Mouse (Mus musculus) adrenal gland, postnatal 14 days (tissue): ENCODE data around the gene Pigp. TPM values are rescaled to one million over a fixed set of nuclear protein-coding genes. Genes with fewer than 3 reads are reported as not detected.

ENCODE experiments used
- DNase-seq: peaks from one replicate; pipeline ENCODE4 v3.0.0; 2021; ENCODE audit warnings: mixed read lengths
- total RNA-seq: library from RNA; stranded (reverse); gene quantifications from 2 replicates; pipeline ENCODE4 v1.2.3, GENCODE M21; 2021

Gene Pigp
- total RNA-seq, 1 experiment from 2014 or later = 60.1 TPM

DNA sequence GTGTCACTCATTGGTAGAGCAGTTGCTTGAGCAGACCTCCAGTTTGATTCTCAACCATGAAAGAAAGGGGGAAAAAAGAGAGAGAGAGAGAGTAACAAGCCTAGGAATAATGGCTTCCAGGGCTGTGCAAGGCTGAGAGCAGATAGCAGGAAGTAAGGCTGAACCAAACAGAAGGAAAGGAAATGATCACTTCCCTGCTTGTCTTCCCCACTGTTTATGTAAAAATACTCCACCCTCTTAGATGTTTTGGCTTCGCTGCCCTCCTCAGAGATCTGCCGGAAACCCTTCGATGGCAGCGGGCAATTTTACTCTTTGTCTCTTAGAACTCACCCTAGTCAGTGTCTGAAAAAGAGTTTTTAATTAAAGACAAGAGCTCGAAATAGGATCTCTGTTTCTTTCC, 48.0 kb downstream of the Pigp start:
- no peak for DNase-seq

DNA sequence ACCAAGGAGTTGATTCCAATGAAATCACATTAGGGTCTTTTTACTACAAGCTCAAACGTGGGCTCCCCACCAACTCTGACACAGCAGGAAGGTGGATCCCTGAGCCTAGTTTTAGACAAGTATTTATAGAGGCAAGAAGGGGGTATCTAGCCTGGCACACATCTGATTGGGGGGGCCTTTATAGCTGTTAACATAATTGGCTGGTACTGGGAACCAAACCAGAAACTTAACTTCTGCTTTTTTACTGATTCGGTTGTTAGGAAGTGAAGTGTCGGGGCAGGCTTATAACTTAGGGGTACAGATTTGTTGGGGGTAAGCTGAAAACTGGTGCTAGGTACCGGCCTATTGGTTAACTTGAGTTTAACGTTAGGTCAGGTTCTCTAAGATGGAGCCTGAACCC, 51.4 kb downstream of the Pigp start:
- no peak for DNase-seq

GRCm38 (mm10) chr16:94317752-94318151, 53.9 kb downstream of the Pigp start:
- peak; percentile 60 for DNase-seq

- no peak for DNase-seq
Observed at GRCm38 (mm10) chr16:94315215-94315614, 56.4 kb downstream of the Pigp start.

- no peak for DNase-seq
Observed at GRCm38 (mm10) chr16:94314626-94315025, 57.0 kb downstream of the Pigp start.

GRCm38 (mm10) chr16:94313229-94314030, 58.2 kb downstream of the Pigp start, which contains the start of gene Hlcs:
Gene Hlcs (minus strand): TSS chr16:94313571.
- DNase-seq = peak; percentile 100

GRCm38 (mm10) chr16:94312663-94313228, 58.9 kb downstream of the Pigp start:
- DNase-seq = peak; percentile 89

DNA sequence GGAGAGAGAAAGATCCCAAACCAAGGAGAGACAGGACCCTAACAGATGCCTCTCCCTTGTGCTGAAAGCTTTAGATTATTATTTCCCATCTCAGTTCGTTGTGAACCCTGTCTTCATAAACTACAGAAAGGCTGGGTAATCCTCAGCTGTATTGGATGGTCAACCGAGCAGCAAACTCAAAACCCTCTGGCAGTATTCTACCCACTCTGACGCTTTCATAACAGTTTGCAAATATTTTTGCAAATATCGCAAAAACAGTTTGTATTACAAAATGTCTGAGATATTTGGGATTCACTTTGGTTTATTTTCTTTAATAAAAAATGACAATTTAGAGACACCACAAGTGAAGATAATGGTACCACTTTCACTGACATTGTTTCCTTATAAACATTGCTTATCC, 59.7 kb downstream of the Pigp start:
- no peak for DNase-seq

DNA sequence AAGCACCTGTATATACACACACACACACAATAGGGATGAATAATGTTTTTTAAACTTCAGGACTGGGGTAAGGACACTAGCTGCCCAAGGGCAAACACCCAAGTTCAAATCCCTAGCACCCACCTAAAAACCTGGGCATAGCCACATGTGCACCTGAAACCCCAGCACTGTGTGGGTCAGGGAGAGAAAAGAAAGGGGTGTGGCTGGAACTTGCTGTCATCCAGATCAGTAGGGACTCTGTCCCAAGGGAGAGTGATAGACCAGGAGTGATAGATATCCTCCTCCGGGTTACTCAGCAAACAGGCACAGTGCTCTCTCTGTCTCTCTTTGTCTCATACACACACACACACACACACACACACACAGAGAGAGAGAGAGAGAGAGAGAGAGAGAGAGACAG, 60.2 kb downstream of the Pigp start:
- no peak for DNase-seq

- DNase-seq = peak; percentile 22
Observed at GRCm38 (mm10) chr16:94309025-94309424, 62.6 kb downstream of the Pigp start.

Other genes with a start within 250 kb of the Pigp start
- 11.6 and 12.8 TPM in 2 replicates for gene Hlcs, start 58.3 kb downstream of the Pigp start, total RNA-seq
- gene Ripply3, start 43.4 kb downstream of the Pigp start, total RNA-seq = 4.4 and 5.0 TPM in 2 replicates
- 89.9 and 90.5 TPM in 2 replicates for gene Ttc3, start 1.2 kb downstream of the Pigp start, total RNA-seq
- gene Vps26c, start 155.0 kb upstream of the Pigp start, total RNA-seq = 49.1 and 50.4 TPM in 2 replicates
- gene Dyrk1a, start 198.2 kb upstream of the Pigp start, total RNA-seq = 61.3 and 65.3 TPM in 2 replicates